Mouse (Mus musculus): ENCODE measurements at regions not wholly inside any gene's neighbourhood (a gene's known extent, or its start where the extent isn't known, plus 50 kb on each side); places are given as distances from the start of the nearest gene placed in this dataset.

GRCm38 (mm10) chr5:33548800-33549199 lies 80.6 kb downstream of the Fam53a start:
- Histone ChIP-seq H3K9ac (ENCODE audit: low read depth, low read length) (no peak overlapping the region), H3K27ac (ENCODE audit: low read depth, low read length) (no peak overlapping the region), H3K36me3 (ENCODE audit: control insufficient read depth, insufficient read depth, low read length) (no peaks in the 10 kb centered on the region), H3K4me3 (ENCODE audit: low read length) (no peak overlapping the region), H3K4me1 (ENCODE audit: control insufficient read depth, insufficient read depth, low read length) (no peaks in the 10 kb centered on the region), H3K27me3 (ENCODE audit: control insufficient read depth, insufficient read depth, low read length) (no peaks in the 10 kb centered on the region), H3K4me2 (replicated peaks; ENCODE audit: low read depth, low read length) (no peak overlapping the region), H3K9me3 (ENCODE audit: control insufficient read depth, low read length) (no peaks in the 10 kb centered on the region)
- ATAC-seq (ENCODE audit: low FRiP score, low TSS enrichment): no peak
- 68% methylated on average over 2 of the region's 2 CpGs for WGBS

GRCm38 (mm10) chr5:33543372-33543771 lies 86.1 kb downstream of the Fam53a start:
- no peaks in the 10 kb centered on the region for H3K9me3 ChIP-seq (ENCODE audit: control insufficient read depth, low read length)
- H3K9ac ChIP-seq (ENCODE audit: low read depth, low read length): no peak overlapping the region
- 18% methylated on average over 5 of the region's 5 CpGs for WGBS
- no peak overlapping the region for H3K4me3 ChIP-seq (ENCODE audit: low read length)
- H3K4me2 ChIP-seq (replicated peaks; ENCODE audit: low read depth, low read length): no peak overlapping the region
- no peaks in the 10 kb centered on the region for H3K36me3 ChIP-seq (ENCODE audit: control insufficient read depth, insufficient read depth, low read length)
- H3K4me1 ChIP-seq (ENCODE audit: control insufficient read depth, insufficient read depth, low read length): no peaks in the 10 kb centered on the region
- ATAC-seq (ENCODE audit: low FRiP score, low TSS enrichment): peak; percentile 58
- peaks cover 39% of the 10 kb centered on the region for H3K27me3 ChIP-seq (ENCODE audit: control insufficient read depth, insufficient read depth, low read length)
- no peak overlapping the region for H3K27ac ChIP-seq (ENCODE audit: low read depth, low read length)

GRCm38 (mm10) chr5:33542643-33543042 lies 86.8 kb downstream of the Fam53a start:
- Histone ChIP-seq H3K9me3 (ENCODE audit: control insufficient read depth, low read length) (no peaks in the 10 kb centered on the region), H3K36me3 (ENCODE audit: control insufficient read depth, insufficient read depth, low read length) (no peaks in the 10 kb centered on the region), H3K4me1 (ENCODE audit: control insufficient read depth, insufficient read depth, low read length) (no peaks in the 10 kb centered on the region), H3K9ac (ENCODE audit: low read depth, low read length) (no peak overlapping the region), H3K27me3 (ENCODE audit: control insufficient read depth, insufficient read depth, low read length) (peaks cover 44% of the 10 kb centered on the region), H3K27ac (ENCODE audit: low read depth, low read length) (no peak overlapping the region), H3K4me2 (replicated peaks; ENCODE audit: low read depth, low read length) (no peak overlapping the region), H3K4me3 (ENCODE audit: low read length) (no peak overlapping the region)
- no peak for ATAC-seq (ENCODE audit: low FRiP score, low TSS enrichment)
- 89% methylated on average over 3 of the region's 3 CpGs for WGBS

- peaks cover 50% of the 10 kb centered on the region for H3K27me3 ChIP-seq (ENCODE audit: control insufficient read depth, insufficient read depth, low read length)
- ATAC-seq (ENCODE audit: low FRiP score, low TSS enrichment): no peak
Observed at GRCm38 (mm10) chr5:33542000-33542554, 87.4 kb downstream of the Fam53a start.

GRCm38 (mm10) chr5:33540259-33540658 lies 89.2 kb downstream of the Fam53a start:
- ATAC-seq (ENCODE audit: low FRiP score, low TSS enrichment): no peak
- H3K9ac ChIP-seq (ENCODE audit: low read depth, low read length): no peak overlapping the region
- no peaks in the 10 kb centered on the region for H3K36me3 ChIP-seq (ENCODE audit: control insufficient read depth, insufficient read depth, low read length)
- H3K27ac ChIP-seq (ENCODE audit: low read depth, low read length): no peak overlapping the region
- H3K4me3 ChIP-seq (ENCODE audit: low read length): no peak overlapping the region
- 42% methylated on average over 23 of the region's 23 CpGs for WGBS
- H3K27me3 ChIP-seq (ENCODE audit: control insufficient read depth, insufficient read depth, low read length): peaks cover 65% of the 10 kb centered on the region
- H3K4me1 ChIP-seq (ENCODE audit: control insufficient read depth, insufficient read depth, low read length): peaks cover 4% of the 10 kb centered on the region
- H3K4me2 ChIP-seq (replicated peaks; ENCODE audit: low read depth, low read length): no peak overlapping the region
- no peaks in the 10 kb centered on the region for H3K9me3 ChIP-seq (ENCODE audit: control insufficient read depth, low read length)

More at GRCm38 (mm10) chr5:33542000-33542554, 87.4 kb downstream of the Fam53a start:
- WGBS: 53% methylated on average over 11 of the region's 11 CpGs
- Histone ChIP-seq H3K4me1 (ENCODE audit: control insufficient read depth, insufficient read depth, low read length) (no peaks in the 10 kb centered on the region), H3K4me2 (replicated peaks; ENCODE audit: low read depth, low read length) (no peak overlapping the region), H3K4me3 (ENCODE audit: low read length) (no peak overlapping the region), H3K9ac (ENCODE audit: low read depth, low read length) (no peak overlapping the region), H3K36me3 (ENCODE audit: control insufficient read depth, insufficient read depth, low read length) (no peaks in the 10 kb centered on the region), H3K27ac (ENCODE audit: low read depth, low read length) (no peak overlapping the region), H3K9me3 (ENCODE audit: control insufficient read depth, low read length) (no peaks in the 10 kb centered on the region)

GRCm38 (mm10) chr5:33537429-33537828 lies 92.0 kb downstream of the Fam53a start:
- Histone ChIP-seq H3K27me3 (ENCODE audit: control insufficient read depth, insufficient read depth, low read length) (peaks cover 71% of the 10 kb centered on the region), H3K27ac (ENCODE audit: low read depth, low read length) (no peak overlapping the region), H3K4me3 (ENCODE audit: low read length) (no peak overlapping the region), H3K9me3 (ENCODE audit: control insufficient read depth, low read length) (no peaks in the 10 kb centered on the region), H3K4me2 (replicated peaks; ENCODE audit: low read depth, low read length) (no peak overlapping the region), H3K4me1 (ENCODE audit: control insufficient read depth, insufficient read depth, low read length) (peaks cover 17% of the 10 kb centered on the region), H3K36me3 (ENCODE audit: control insufficient read depth, insufficient read depth, low read length) (no peaks in the 10 kb centered on the region), H3K9ac (ENCODE audit: low read depth, low read length) (no peak overlapping the region)
- no peak for ATAC-seq (ENCODE audit: low FRiP score, low TSS enrichment)
- WGBS: 6% methylated on average over 8 of the region's 8 CpGs

GRCm38 (mm10) chr5:33537017-33537416 lies 92.4 kb downstream of the Fam53a start:
- H3K4me3 ChIP-seq (ENCODE audit: low read length): no peak overlapping the region
- no peak for ATAC-seq (ENCODE audit: low FRiP score, low TSS enrichment)
- peaks cover 67% of the 10 kb centered on the region for H3K27me3 ChIP-seq (ENCODE audit: control insufficient read depth, insufficient read depth, low read length)
- H3K36me3 ChIP-seq (ENCODE audit: control insufficient read depth, insufficient read depth, low read length): no peaks in the 10 kb centered on the region
- H3K27ac ChIP-seq (ENCODE audit: low read depth, low read length): no peak overlapping the region
- H3K9me3 ChIP-seq (ENCODE audit: control insufficient read depth, low read length): no peaks in the 10 kb centered on the region
- H3K4me1 ChIP-seq (ENCODE audit: control insufficient read depth, insufficient read depth, low read length): peaks cover 17% of the 10 kb centered on the region
- no peak overlapping the region for H3K4me2 ChIP-seq (replicated peaks; ENCODE audit: low read depth, low read length)
- H3K9ac ChIP-seq (ENCODE audit: low read depth, low read length): no peak overlapping the region
- WGBS: 65% methylated on average over 4 of the region's 4 CpGs

- no peak for ATAC-seq (ENCODE audit: low FRiP score, low TSS enrichment)
- no peaks in the 10 kb centered on the region for H3K36me3 ChIP-seq (ENCODE audit: control insufficient read depth, insufficient read depth, low read length)
- H3K27me3 ChIP-seq (ENCODE audit: control insufficient read depth, insufficient read depth, low read length): peaks cover 61% of the 10 kb centered on the region
- H3K27ac ChIP-seq (ENCODE audit: low read depth, low read length): no peak overlapping the region
- H3K9ac ChIP-seq (ENCODE audit: low read depth, low read length): no peak overlapping the region
- no peaks in the 10 kb centered on the region for H3K9me3 ChIP-seq (ENCODE audit: control insufficient read depth, low read length)
- 60% methylated on average over 4 of the region's 4 CpGs for whole genome bisulfite sequencing
- H3K4me2 ChIP-seq (replicated peaks; ENCODE audit: low read depth, low read length): no peak overlapping the region
- H3K4me1 ChIP-seq (ENCODE audit: control insufficient read depth, insufficient read depth, low read length): peaks cover 17% of the 10 kb centered on the region
- H3K4me3 ChIP-seq (ENCODE audit: low read length): no peak overlapping the region
Observed at GRCm38 (mm10) chr5:33536261-33536660, 93.2 kb downstream of the Fam53a start.

GRCm38 (mm10) chr5:33535145-33536010 lies 94.1 kb downstream of the Fam53a start:
- Histone ChIP-seq H3K4me1 (ENCODE audit: control insufficient read depth, insufficient read depth, low read length) (peaks cover 17% of the 10 kb centered on the region), H3K36me3 (ENCODE audit: control insufficient read depth, insufficient read depth, low read length) (no peaks in the 10 kb centered on the region), H3K9me3 (ENCODE audit: control insufficient read depth, low read length) (no peaks in the 10 kb centered on the region), H3K27me3 (ENCODE audit: control insufficient read depth, insufficient read depth, low read length) (peaks cover 52% of the 10 kb centered on the region), H3K4me3 (ENCODE audit: low read length) (peak overlapping the region; percentile 21; the same call in 1 of the 2 replicates), H3K9ac (ENCODE audit: low read depth, low read length) (peak overlapping the region; percentile 34; the same call in 1 of the 2 replicates), H3K27ac (ENCODE audit: low read depth, low read length) (no peak overlapping the region), H3K4me2 (replicated peaks; ENCODE audit: low read depth, low read length) (peak overlapping the region; percentile 42)
- ATAC-seq (ENCODE audit: low FRiP score, low TSS enrichment): no peak
- WGBS: 8% methylated on average over 21 of the region's 21 CpGs
